ENCODE assay signal across 17 mouse cellular contexts in the genomic region with DNA sequence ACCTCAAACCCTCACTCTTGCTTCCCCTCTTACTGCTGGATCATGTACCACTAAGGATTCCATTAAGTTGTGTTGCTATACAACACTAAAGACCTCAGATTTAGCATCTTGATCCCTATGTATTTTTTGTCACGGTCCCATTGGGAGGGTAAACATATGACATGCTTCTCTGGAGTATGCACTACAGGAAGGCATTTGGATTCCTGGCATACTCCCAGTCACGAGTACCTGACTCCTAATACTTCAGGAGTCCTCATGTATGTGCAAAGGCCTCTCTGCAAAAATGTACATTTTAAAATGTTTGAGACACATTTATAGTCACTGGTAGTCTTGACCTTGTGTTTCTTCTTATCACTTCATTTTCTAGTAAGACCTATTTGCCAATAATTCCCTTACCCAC.
"Had no signal": no experiment of that assay in that cellular context is flagged by ENCODE, and none has a peak within 500 bp of the region (broad histone marks: within the 10 kb centered on the region; RNA-seq: fewer than 3 reads in every experiment).

No protein-coding gene starts in this region.

- H3K27me3 ChIP-seq: neural tube, embryonic 15.5 days had no signal

- H3K4me2 ChIP-seq: limb, embryonic 15.5 days; liver, embryonic 12.5 days; neural tube, embryonic 13.5 days; neural tube, embryonic 15.5 days had no signal

- DNase-seq: midbrain, embryonic 14.5 days; retina, postnatal 1 day; right cerebral cortex, adult 18-20 months; right cerebral cortex, postnatal 25 days; right cerebral cortex, postnatal 4 days; spleen, adult 18-20 months; thymus, adult 18-20 months; thymus, postnatal 14 days; thymus, postnatal 36 days had no signal

- H3K9me3 ChIP-seq: limb, embryonic 15.5 days; neural tube, embryonic 13.5 days had no signal

- H3K4me3 ChIP-seq: limb, embryonic 15.5 days; liver, embryonic 12.5 days; midbrain, embryonic 10.5 days; myocyte; neural tube, embryonic 13.5 days; neural tube, embryonic 15.5 days had no signal

- ATAC-seq: liver, embryonic 12.5 days; midbrain, embryonic 16.5 days had no signal

- H3K27ac ChIP-seq: limb, embryonic 15.5 days; liver, embryonic 12.5 days; liver, embryonic 14.5 days; midbrain, embryonic 10.5 days; neural tube, embryonic 13.5 days; neural tube, embryonic 15.5 days had no signal

- H3K9ac ChIP-seq: limb, embryonic 15.5 days; liver, embryonic 12.5 days; liver, embryonic 14.5 days; neural tube, embryonic 13.5 days; neural tube, embryonic 15.5 days had no signal

- H3K36me3 ChIP-seq: limb, embryonic 15.5 days; liver, embryonic 12.5 days; midbrain, embryonic 10.5 days; neural tube, embryonic 13.5 days; neural tube, embryonic 15.5 days had no signal
